In the genomic region with DNA sequence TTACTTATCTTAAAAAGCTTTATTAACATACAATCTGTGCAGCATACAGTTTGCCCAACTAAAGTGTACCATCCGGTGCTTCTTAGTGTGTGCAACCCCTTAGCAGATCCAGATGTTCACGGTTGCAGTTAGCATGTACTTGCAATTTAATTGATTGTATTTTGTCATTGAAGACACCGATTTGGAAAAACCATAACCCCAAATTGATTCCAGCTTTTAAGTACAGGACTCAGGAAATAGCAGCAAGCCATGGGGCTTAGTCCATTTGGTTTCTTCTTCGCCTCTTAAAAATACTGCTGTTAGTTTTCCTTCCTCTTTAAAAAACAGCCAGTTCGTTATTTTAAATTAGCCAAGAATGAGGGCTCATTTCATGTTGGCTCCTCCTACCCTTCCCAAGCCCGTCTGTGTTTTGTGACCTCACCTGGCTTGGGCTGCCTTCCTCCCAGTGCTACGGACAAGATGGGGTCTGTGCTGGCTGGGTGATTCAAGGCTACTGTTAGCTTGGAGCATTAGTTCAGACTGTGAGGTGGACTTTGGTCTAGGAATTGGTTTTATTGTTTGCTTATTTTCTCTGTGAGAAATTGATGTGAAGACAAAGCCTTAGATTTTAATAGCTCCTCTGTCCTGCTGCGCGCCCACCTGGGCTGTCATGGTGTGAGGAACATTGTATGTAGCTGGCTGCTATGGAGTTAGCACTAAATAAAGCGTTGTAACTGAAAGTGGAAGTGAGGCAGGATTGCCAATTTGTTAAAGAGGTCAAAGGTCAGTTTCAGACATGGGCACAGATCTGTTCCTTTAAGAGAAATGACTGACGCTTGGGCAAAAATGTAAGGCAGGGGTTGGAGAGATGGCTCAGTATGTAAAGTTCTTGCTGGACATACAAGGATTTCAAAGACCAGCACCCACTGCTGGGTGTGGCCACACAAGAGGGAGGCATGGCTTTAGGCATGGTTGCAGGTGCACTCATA, we compare ENCODE assay signal across 19 mouse cellular contexts. TPM values are rescaled to one million over a fixed set of nuclear protein-coding genes. Genes with fewer than 3 reads are reported as not detected.
DNase-seq lines count a peak whose midpoint lies in the region; ATAC-seq and TF ChIP-seq lines count a peak whose summit lies in the region.
"Had no signal": no experiment of that assay in that cellular context is flagged by ENCODE, and none has a peak within 500 bp of the region (broad histone marks: within the 10 kb centered on the region; RNA-seq: fewer than 3 reads in every experiment).

No protein-coding gene starts in this region.

- 65% methylated on average over 11 of the region's 11 CpGs for WGBS in kidney, adult 2 months
- 75% methylated on average over 11 of the region's 11 CpGs for WGBS in kidney, embryonic 14.5 days
- WGBS in spleen, adult 2 months, result 36% methylated on average over 11 of the region's 11 CpGs
- WGBS in limb, embryonic 12.5 days, result 29% methylated on average over 11 of the region's 11 CpGs
- 23% methylated on average over 11 of the region's 11 CpGs for WGBS in small intestine, adult 2 months
- 88% methylated on average over 11 of the region's 11 CpGs for WGBS in heart, embryonic 10.5 days

- peaks cover 33% of the 10 kb centered on the region for H3K4me1 ChIP-seq in kidney, adult 2 months (ENCODE audit: control insufficient read depth, insufficient read depth, low read length)
- H3K4me1 ChIP-seq in kidney, embryonic 14.5 days (ENCODE audit: control insufficient read depth, insufficient read depth, low read length), result peaks cover 29% of the 10 kb centered on the region
- H3K4me1 ChIP-seq in spleen, adult 2 months (ENCODE audit: control insufficient read depth, insufficient read depth, insufficient read length), result peaks cover 31% of the 10 kb centered on the region
- peaks cover 56% of the 10 kb centered on the region for H3K4me1 ChIP-seq in limb, embryonic 12.5 days (replicated peaks)
- H3K4me1 ChIP-seq in small intestine, adult 2 months (ENCODE audit: control insufficient read depth, insufficient read depth, insufficient read length, low read length), result peaks cover 24% of the 10 kb centered on the region
- H3K4me1 ChIP-seq in heart, embryonic 10.5 days, result peaks cover 35% of the 10 kb centered on the region

- no peaks in the 10 kb centered on the region for H3K9me3 ChIP-seq in kidney, embryonic 14.5 days (ENCODE audit: control insufficient read depth, low read length)
- no peaks in the 10 kb centered on the region for H3K9me3 ChIP-seq in limb, embryonic 12.5 days
- no peaks in the 10 kb centered on the region for H3K9me3 ChIP-seq in heart, embryonic 10.5 days
- H3K9me3 ChIP-seq: embryonic facial prominence, embryonic 12.5 days; hindbrain, embryonic 12.5 days; kidney, embryonic 15.5 days; midbrain, embryonic 13.5 days; neural tube, embryonic 12.5 days had no signal

- no peak for TF ChIP-seq CTCF in kidney, adult 2 months (conservative IDR thresholded peaks at IDR 0.05; ENCODE audit: insufficient read depth, insufficient read length, low read depth, low read length)
- no peak for TF ChIP-seq CTCF in spleen, adult 2 months (IDR thresholded peaks at IDR 0.05; ENCODE audit: extremely low read depth, insufficient read depth, insufficient read length, insufficient replicate concordance)
- no peak for TF ChIP-seq CTCF in small intestine, adult 2 months (IDR thresholded peaks at IDR 0.05; ENCODE audit: extremely low read depth, insufficient read length, insufficient replicate concordance, low read depth, low read length)

- no peak overlapping the region for H3K9ac ChIP-seq in kidney, embryonic 14.5 days (ENCODE audit: low read depth, low read length)
- H3K9ac ChIP-seq in limb, embryonic 12.5 days (replicated peaks), result no peak overlapping the region
- H3K9ac ChIP-seq: kidney, embryonic 15.5 days; neural tube, embryonic 12.5 days had no signal

- H3K4me2 ChIP-seq in kidney, embryonic 14.5 days (replicated peaks; ENCODE audit: low read depth, low read length), result no peak overlapping the region
- no peak overlapping the region for H3K4me2 ChIP-seq in limb, embryonic 12.5 days
- H3K4me2 ChIP-seq: hindbrain, embryonic 12.5 days; kidney, embryonic 15.5 days; neural tube, embryonic 12.5 days had no signal

- ATAC-seq in kidney, embryonic 14.5 days (ENCODE audit: low FRiP score, low TSS enrichment), result no peak
- no peak for ATAC-seq in limb, embryonic 12.5 days (ENCODE audit: insufficient number of reproducible peaks, insufficient read depth, low FRiP score, low TSS enrichment, low read depth)

- DNase-seq in kidney, adult 2 months, result peak; percentile 23
- no peak for DNase-seq in spleen, adult 2 months (ENCODE audit: low read depth in 1 of 2, low spot score in 2 of 2)
- DNase-seq in spleen, postnatal 14 days (ENCODE audit: low spot score in 2 of 2), result no peak
- DNase-seq in heart, embryonic 10.5 days (ENCODE audit: low spot score), result no peak
- no peak for DNase-seq in thymus, postnatal 14 days
- DNase-seq: adrenal gland, postnatal 36 days; cerebellum, adult 8-10 months; gastrocnemius, postnatal 14 days; layer of hippocampus, adult 9-11 months; left cerebral cortex, postnatal 4 days had no signal

- no peaks in the 10 kb centered on the region for H3K27me3 ChIP-seq in kidney, adult 2 months (replicated peaks; ENCODE audit: control insufficient read depth, insufficient read depth, low read length)
- no peaks in the 10 kb centered on the region for H3K27me3 ChIP-seq in kidney, embryonic 14.5 days (ENCODE audit: control insufficient read depth, insufficient read depth, low read length)
- H3K27me3 ChIP-seq in spleen, adult 2 months (ENCODE audit: control insufficient read depth, insufficient read depth, low read length), result no peaks in the 10 kb centered on the region
- no peaks in the 10 kb centered on the region for H3K27me3 ChIP-seq in limb, embryonic 12.5 days
- no peaks in the 10 kb centered on the region for H3K27me3 ChIP-seq in small intestine, adult 2 months (ENCODE audit: control insufficient read depth, insufficient read depth, low read length)
- H3K27me3 ChIP-seq in heart, embryonic 10.5 days (ENCODE audit: insufficient read depth, poor library complexity, severe bottlenecking), result no peaks in the 10 kb centered on the region
- H3K27me3 ChIP-seq: embryonic facial prominence, embryonic 12.5 days; hindbrain, embryonic 12.5 days; kidney, embryonic 15.5 days; midbrain, embryonic 13.5 days; neural tube, embryonic 12.5 days had no signal

- no peak for TF ChIP-seq POLR2A in kidney, adult 2 months (IDR thresholded peaks at IDR 0.05; ENCODE audit: low read depth, low read length)
- TF ChIP-seq POLR2A in spleen, adult 2 months (IDR thresholded peaks at IDR 0.05; ENCODE audit: low read depth, low read length), result no peak
- TF ChIP-seq POLR2A in small intestine, adult 2 months (IDR thresholded peaks at IDR 0.05; ENCODE audit: low read depth, low read length), result no peak

- no peak overlapping the region for H3K27ac ChIP-seq in kidney, adult 2 months (ENCODE audit: insufficient read depth, low read depth, low read length)
- no peak overlapping the region for H3K27ac ChIP-seq in kidney, embryonic 14.5 days (ENCODE audit: low read depth, low read length)
- peak overlapping the region; percentile 45 for H3K27ac ChIP-seq in spleen, adult 2 months (ENCODE audit: insufficient read depth, low read length)
- 0 out of 2 replicates have a peak overlapping the region, but pooled peaks have one; percentile 12 for H3K27ac ChIP-seq in limb, embryonic 12.5 days
- H3K27ac ChIP-seq in small intestine, adult 2 months (ENCODE audit: insufficient read depth, low read depth, low read length), result peak overlapping the region; percentile 93
- no peak overlapping the region for H3K27ac ChIP-seq in heart, embryonic 10.5 days
- H3K27ac ChIP-seq: hindbrain, embryonic 12.5 days; kidney, embryonic 15.5 days; neural tube, embryonic 12.5 days had no signal

- no peak overlapping the region for H3K4me3 ChIP-seq in kidney, adult 2 months (ENCODE audit: insufficient read depth, low read depth, low read length)
- no peak overlapping the region for H3K4me3 ChIP-seq in kidney, embryonic 14.5 days (ENCODE audit: low read length)
- no peak overlapping the region; the same call in 1 of the 2 replicates for H3K4me3 ChIP-seq in spleen, adult 2 months (ENCODE audit: extremely low read depth, insufficient read depth, insufficient read length)
- no peak overlapping the region for H3K4me3 ChIP-seq in limb, embryonic 12.5 days (replicated peaks)
- H3K4me3 ChIP-seq in small intestine, adult 2 months (ENCODE audit: low read depth, low read length), result peak overlapping the region; percentile 48
- H3K4me3 ChIP-seq in heart, embryonic 10.5 days, result no peak overlapping the region
- H3K4me3 ChIP-seq: embryonic facial prominence, embryonic 12.5 days; hindbrain, embryonic 12.5 days; kidney, embryonic 15.5 days; midbrain, embryonic 13.5 days; neural tube, embryonic 12.5 days had no signal

- H3K36me3 ChIP-seq in kidney, adult 2 months (ENCODE audit: control insufficient read depth, insufficient read depth, low read length), result no peaks in the 10 kb centered on the region
- H3K36me3 ChIP-seq in kidney, embryonic 14.5 days (ENCODE audit: control insufficient read depth, insufficient read depth, low read length), result peaks cover 14% of the 10 kb centered on the region; the same call in 1 of the 2 replicates
- peaks cover 8% of the 10 kb centered on the region for H3K36me3 ChIP-seq in spleen, adult 2 months (ENCODE audit: control insufficient read depth, insufficient read depth, low read length)
- H3K36me3 ChIP-seq in limb, embryonic 12.5 days, result peaks cover 26% of the 10 kb centered on the region
- peaks cover 12% of the 10 kb centered on the region for H3K36me3 ChIP-seq in small intestine, adult 2 months (ENCODE audit: control insufficient read depth, insufficient read depth, low read length)
- H3K36me3 ChIP-seq in heart, embryonic 10.5 days, result peaks cover 26% of the 10 kb centered on the region

RNA-seq across cellular contexts. Expression of gene Aagab, which starts 11.8 kb away (rescaled TPM):
- 15.7 and 18.3 TPM in 2 replicates for polyA plus RNA-seq in kidney, adult 2 months (2012; rRNA removed)
- 18.9 and 31.1 TPM in 2 replicates for polyA plus RNA-seq in kidney, embryonic 14.5 days (2014; fragmentation: Nextera tagmentation; extraction: Ambion mirVana)
- polyA plus RNA-seq in spleen, adult 2 months (2012; rRNA removed), result 14.1 and 16.7 TPM in 2 replicates
- 29.5 and 30.1 TPM in 2 replicates for polyA plus RNA-seq in limb, embryonic 12.5 days (2016; fragmentation: Nextera tagmentation; extraction: Ambion mirVana)
- 9.7 and 18.6 TPM in 2 replicates for polyA plus RNA-seq in small intestine, adult 2 months (2012; rRNA removed)
- 27.8 and 28.0 TPM in 2 replicates for polyA plus RNA-seq in heart, embryonic 10.5 days (2016; fragmentation: Nextera tagmentation; extraction: Ambion mirVana)

RNA-seq across cellular contexts. Expression of gene Iqch, which starts 12.0 kb away (rescaled TPM):
- 0.04 and 0.06 TPM in 2 replicates for polyA plus RNA-seq in kidney, adult 2 months (2012; rRNA removed)
- 0.09 TPM in 1 of 2 replicates, not detected in the other for polyA plus RNA-seq in kidney, embryonic 14.5 days (2014; fragmentation: Nextera tagmentation; extraction: Ambion mirVana)
- polyA plus RNA-seq in spleen, adult 2 months (2012; rRNA removed), result not detected in 2 replicates
- polyA plus RNA-seq in limb, embryonic 12.5 days (2016; fragmentation: Nextera tagmentation; extraction: Ambion mirVana), result 0.19 and 0.34 TPM in 2 replicates
- polyA plus RNA-seq in small intestine, adult 2 months (2012; rRNA removed), result not detected in 2 replicates
- polyA plus RNA-seq in heart, embryonic 10.5 days (2016; fragmentation: Nextera tagmentation; extraction: Ambion mirVana), result 0.11 TPM in 1 of 2 replicates, not detected in the other
- polyA plus RNA-seq: heart, embryonic 14.5 days had no signal

Comparison
In these comparisons a context has a peak if more than half of its experiments do, and no peak if none do; other contexts are left out.
1. H3K27ac ChIP-seq: peak in spleen, adult 2 months (single experiment), limb, embryonic 12.5 days (single experiment) and small intestine, adult 2 months (single experiment); none in kidney, adult 2 months (single experiment), kidney, embryonic 14.5 days (single experiment) and heart, embryonic 10.5 days (single experiment).